Mouse (Mus musculus) kidney, embryonic 15.5 days (tissue): ENCODE measurements around the gene Exph5. TPM values are rescaled to one million over a fixed set of nuclear protein-coding genes. Genes with fewer than 3 reads are reported as not detected.

Experiments
- ATAC-seq: fragments of 200-750 bp; cut with Nextera tagmentation; replicated peaks from 2 replicates; pipeline ENCODE4 v1.8.0; 2017; ENCODE audit warnings: moderate TSS enrichment; ENCODE audit not compliant: low FRiP score
- H3K27ac ChIP-seq: fragments of 300-500 bp; sonication (generic); 2 replicates; pipeline ENCODE4 v1.5.1; 2015; ENCODE audit warnings: mild to moderate bottlenecking, inconsistent platforms
- H3K27me3 ChIP-seq: fragments of 300-500 bp; sonication (generic); 2 replicates; pipeline ENCODE4 v1.6.1; 2015; ENCODE audit warnings: inconsistent platforms
- H3K36me3 ChIP-seq: fragments of 300-500 bp; sonication (generic); 2 replicates; pipeline ENCODE4 v1.6.1; 2015; ENCODE audit warnings: inconsistent platforms
- H3K4me1 ChIP-seq: fragments of 300-500 bp; sonication (generic); 2 replicates; pipeline ENCODE4 v1.6.1; 2015; ENCODE audit warnings: inconsistent platforms
- H3K4me2 ChIP-seq: fragments of 300-500 bp; sonication (generic); 2 replicates; pipeline ENCODE4 v1.6.1; 2015; ENCODE audit warnings: moderate library complexity, mild to moderate bottlenecking, inconsistent platforms
- H3K4me3 ChIP-seq: fragments of 300-500 bp; sonication (generic); replicated peaks from 2 replicates; pipeline ENCODE4 v1.5.1; 2015; ENCODE audit warnings: mild to moderate bottlenecking, inconsistent platforms
- H3K9ac ChIP-seq: fragments of 300-500 bp; sonication (generic); 2 replicates; pipeline ENCODE4 v1.6.1; 2015; ENCODE audit warnings: mild to moderate bottlenecking, inconsistent platforms
- H3K9me3 ChIP-seq: fragments of 300-500 bp; sonication (generic); replicated peaks from 2 replicates; pipeline ENCODE4 v1.6.1; 2016; ENCODE audit warnings: inconsistent platforms
- WGBS: fragments of 180-500 bp; shearing (Covaris S2); methylation state at CpG from one replicate; pipeline ENCODE4 v1.1.7; 2015; ENCODE audit warnings: mixed read lengths; 5-methylcytosine and 5-hydroxymethylcytosine counted together
- polyA plus RNA-seq: library from polyadenylated mRNA; unstranded; fragments of >200 nt; fragmentation: Nextera tagmentation; extraction: Ambion mirVana; gene quantifications from 2 replicates; pipeline ENCODE4 v1.2.1, GENCODE M21; 2015

Exph5 gene
- polyA plus RNA-seq, 1 experiment from 2014 or later: 1.9 TPM

DNA sequence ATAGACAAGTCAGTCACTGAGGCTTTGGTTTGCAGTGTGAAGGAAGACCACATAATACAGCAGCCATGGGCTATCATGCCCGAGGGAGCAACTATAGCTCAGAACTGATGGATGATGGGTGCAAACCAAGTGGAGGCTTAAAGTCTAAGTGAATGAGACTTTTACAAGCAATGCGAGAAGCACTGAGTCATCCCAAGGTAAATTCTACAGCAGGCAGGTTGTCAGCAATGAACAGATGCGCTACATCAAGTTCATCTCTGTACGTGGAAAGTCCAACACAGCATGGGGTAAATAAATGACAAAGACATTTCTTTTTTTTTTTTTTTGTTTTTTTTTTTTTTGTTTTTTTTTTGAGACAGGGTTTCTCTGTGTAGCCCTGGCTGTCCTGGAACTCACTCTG is 28.8 kb upstream of the Exph5 start:
- peak overlapping the region; percentile 88 for H3K27ac ChIP-seq
- 58% methylated on average over 4 of the region's 4 CpGs for WGBS

DNA sequence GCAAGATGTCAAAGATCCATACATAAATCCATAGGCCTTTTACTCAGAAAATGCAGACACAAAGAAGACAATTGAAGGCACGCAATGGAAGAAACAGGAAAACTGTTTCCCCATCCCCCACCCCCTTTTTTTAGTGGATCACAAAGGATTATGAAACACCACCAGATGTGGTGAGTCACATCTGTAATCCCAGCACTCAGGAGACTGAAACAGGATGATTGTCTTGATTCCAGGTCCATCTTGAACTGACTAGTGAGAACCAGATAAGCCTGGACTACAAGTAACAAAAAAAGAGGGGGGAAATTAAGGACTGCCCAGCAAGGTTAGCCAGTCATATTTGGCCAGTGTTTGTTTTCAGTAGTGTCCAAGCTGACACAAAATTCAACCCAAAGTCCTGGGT is 25.1 kb upstream of the Exph5 start:
- Histone ChIP-seq H3K9ac (no peak overlapping the region), H3K4me3 (no peak overlapping the region), H3K9me3 (no peaks in the 10 kb centered on the region), H3K36me3 (no peaks in the 10 kb centered on the region), H3K27me3 (no peaks in the 10 kb centered on the region), H3K4me1 (peaks cover 10% of the 10 kb centered on the region), H3K4me2 (no peak overlapping the region), H3K27ac (no peak overlapping the region)
- WGBS: 85% methylated on average over 1 of the region's 1 CpGs
- ATAC-seq: no peak

More for the DNA sequence above, 28.8 kb upstream of the Exph5 start:
- Histone ChIP-seq H3K9ac (no peak overlapping the region), H3K4me3 (no peak overlapping the region), H3K27me3 (no peaks in the 10 kb centered on the region), H3K4me1 (peaks cover 22% of the 10 kb centered on the region), H3K36me3 (no peaks in the 10 kb centered on the region), H3K4me2 (no peak overlapping the region), H3K9me3 (no peaks in the 10 kb centered on the region)
- ATAC-seq: no peak

DNA sequence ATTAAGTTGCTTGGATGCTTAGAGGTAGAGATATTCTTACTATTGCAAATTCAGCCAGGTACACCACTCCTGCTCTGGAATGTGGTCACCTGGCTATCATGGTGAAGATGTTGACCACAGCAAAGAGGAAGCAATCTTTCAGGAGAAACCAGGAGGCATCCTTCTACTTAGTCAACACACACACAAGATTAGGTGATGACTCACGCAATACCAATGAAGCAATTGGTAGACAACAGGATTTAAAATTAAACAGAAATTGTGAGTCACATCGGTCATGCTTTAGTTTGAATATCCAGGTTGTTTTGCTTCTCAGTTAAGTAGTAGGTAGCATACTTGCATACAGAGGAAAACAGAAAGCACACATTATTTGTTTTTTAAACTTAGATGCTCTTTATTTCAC is 22.5 kb upstream of the Exph5 start:
- 96% methylated on average over 2 of the region's 2 CpGs for WGBS
- H3K27me3 ChIP-seq: no peaks in the 10 kb centered on the region
- H3K4me2 ChIP-seq: no peak overlapping the region
- no peak overlapping the region for H3K4me3 ChIP-seq
- H3K4me1 ChIP-seq: no peaks in the 10 kb centered on the region
- no peak for ATAC-seq
- H3K9me3 ChIP-seq: no peaks in the 10 kb centered on the region
- no peak overlapping the region for H3K27ac ChIP-seq
- no peak overlapping the region for H3K9ac ChIP-seq
- no peaks in the 10 kb centered on the region for H3K36me3 ChIP-seq

- Histone ChIP-seq H3K9ac (no peak overlapping the region), H3K4me3 (no peak overlapping the region), H3K9me3 (no peaks in the 10 kb centered on the region), H3K4me2 (no peak overlapping the region), H3K27me3 (no peaks in the 10 kb centered on the region), H3K36me3 (no peaks in the 10 kb centered on the region), H3K4me1 (no peaks in the 10 kb centered on the region), H3K27ac (no peak overlapping the region)
- WGBS: 85% methylated on average over 6 of the region's 6 CpGs
- ATAC-seq: no peak
Measured at GRCm38 (mm10) chr9:53286793-53287192, 14.7 kb upstream of the Exph5 start.

DNA sequence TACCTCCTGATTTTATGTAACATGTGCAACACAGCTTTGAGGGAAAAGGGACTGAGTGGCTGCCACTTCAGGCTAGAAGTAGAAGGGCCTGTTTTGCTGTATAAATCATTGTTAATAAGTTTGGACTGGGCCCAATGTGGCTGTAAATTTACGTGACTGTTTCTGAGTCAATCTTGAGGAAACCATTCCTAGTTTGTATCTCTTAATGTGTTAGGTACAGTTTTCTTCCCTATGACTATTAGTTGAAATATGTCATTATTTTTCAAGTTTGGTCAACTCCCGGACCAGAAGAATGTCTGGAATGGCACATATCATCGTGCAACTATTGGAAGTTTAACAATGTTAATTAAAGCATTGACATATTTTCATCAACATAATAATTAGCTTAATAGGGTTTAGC is 11.5 kb upstream of the Exph5 start:
- WGBS: 64% methylated on average over 3 of the region's 3 CpGs
- H3K27me3 ChIP-seq: no peaks in the 10 kb centered on the region
- H3K36me3 ChIP-seq: no peaks in the 10 kb centered on the region
- H3K9me3 ChIP-seq: no peaks in the 10 kb centered on the region
- no peaks in the 10 kb centered on the region for H3K4me1 ChIP-seq
- no peak for ATAC-seq
- no peak overlapping the region for H3K27ac ChIP-seq
- no peak overlapping the region for H3K4me3 ChIP-seq
- no peak overlapping the region for H3K9ac ChIP-seq
- no peak overlapping the region for H3K4me2 ChIP-seq

- H3K9me3 ChIP-seq: no peaks in the 10 kb centered on the region
- no peak overlapping the region for H3K9ac ChIP-seq
- H3K4me1 ChIP-seq: no peaks in the 10 kb centered on the region
- no peak overlapping the region for H3K27ac ChIP-seq
- no peaks in the 10 kb centered on the region for H3K27me3 ChIP-seq
- no peak for ATAC-seq
- no peak overlapping the region for H3K4me3 ChIP-seq
- no peak overlapping the region for H3K4me2 ChIP-seq
- no peaks in the 10 kb centered on the region for H3K36me3 ChIP-seq
Measured at GRCm38 (mm10) chr9:53292833-53293232, 8.6 kb upstream of the Exph5 start.

GRCm38 (mm10) chr9:53301801-53302311 is 386 bp downstream of the Exph5 start:
- H3K4me3 ChIP-seq: peak overlapping the region; percentile 48
- H3K27ac ChIP-seq: peak overlapping the region; percentile 62

DNA sequence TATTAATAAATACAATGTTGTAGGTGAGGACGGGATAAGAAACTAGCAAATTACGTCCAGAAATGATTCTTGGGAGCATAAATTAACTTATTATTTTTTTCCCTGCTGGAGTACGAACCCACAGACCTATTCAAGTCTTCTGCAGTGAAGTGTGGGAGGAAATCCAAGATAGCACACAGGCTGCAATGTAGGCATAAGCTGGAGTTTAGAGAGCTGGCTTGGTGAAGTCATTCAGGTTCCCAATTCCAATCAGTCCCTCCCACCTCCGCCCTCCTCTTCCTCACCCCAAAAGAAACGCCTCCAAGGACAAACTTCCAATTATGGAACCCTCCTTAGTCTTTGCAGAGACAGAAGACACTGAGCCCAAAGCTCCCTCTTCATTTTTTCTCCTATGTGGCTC is 945 bp downstream of the Exph5 start:
- WGBS: 56% methylated on average over 5 of the region's 5 CpGs
- peak overlapping the region; percentile 25; the same call in 1 of the 2 replicates for H3K9ac ChIP-seq
- H3K27me3 ChIP-seq: no peaks in the 10 kb centered on the region; the same call in 1 of the 2 replicates
- H3K9me3 ChIP-seq: no peaks in the 10 kb centered on the region
- H3K4me1 ChIP-seq: peaks cover 15% of the 10 kb centered on the region
- H3K36me3 ChIP-seq: no peaks in the 10 kb centered on the region
- peak overlapping the region; percentile 94 for H3K4me2 ChIP-seq
- no peak overlapping the region for H3K27ac ChIP-seq
- no peak for ATAC-seq
- H3K4me3 ChIP-seq: peak overlapping the region; percentile 48

More at GRCm38 (mm10) chr9:53301801-53302311, 386 bp downstream of the Exph5 start:
- H3K9me3 ChIP-seq: no peaks in the 10 kb centered on the region
- 2% methylated on average over 19 of the region's 19 CpGs for WGBS
- H3K36me3 ChIP-seq: no peaks in the 10 kb centered on the region
- H3K4me1 ChIP-seq: peaks cover 15% of the 10 kb centered on the region
- peak overlapping the region; percentile 25; the same call in 1 of the 2 replicates for H3K9ac ChIP-seq
- H3K27me3 ChIP-seq: no peaks in the 10 kb centered on the region
- peak overlapping the region; percentile 94 for H3K4me2 ChIP-seq
- ATAC-seq: peak; percentile 69

DNA sequence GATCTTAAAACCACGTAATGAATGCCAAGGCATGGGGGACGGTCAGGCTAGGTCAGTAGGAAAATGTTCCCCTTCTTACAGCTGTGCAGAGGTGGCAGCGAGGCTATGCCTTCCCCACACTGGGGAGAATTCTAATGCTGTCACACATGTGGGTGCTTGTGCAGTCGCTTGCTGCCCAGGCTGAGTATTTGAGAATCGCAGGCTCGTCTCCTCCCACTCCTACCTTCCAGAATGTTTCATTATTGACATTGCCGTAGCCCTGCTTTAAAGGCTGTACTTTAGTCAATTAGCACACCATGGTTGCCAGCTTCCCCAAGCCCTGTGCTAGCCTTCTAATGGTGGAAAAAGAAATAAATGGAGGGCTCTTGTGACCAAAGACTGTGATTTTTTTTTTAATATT is 6.4 kb downstream of the Exph5 start:
- Histone ChIP-seq H3K27ac (no peak overlapping the region), H3K9me3 (no peaks in the 10 kb centered on the region)
- ATAC-seq: no peak

DNA sequence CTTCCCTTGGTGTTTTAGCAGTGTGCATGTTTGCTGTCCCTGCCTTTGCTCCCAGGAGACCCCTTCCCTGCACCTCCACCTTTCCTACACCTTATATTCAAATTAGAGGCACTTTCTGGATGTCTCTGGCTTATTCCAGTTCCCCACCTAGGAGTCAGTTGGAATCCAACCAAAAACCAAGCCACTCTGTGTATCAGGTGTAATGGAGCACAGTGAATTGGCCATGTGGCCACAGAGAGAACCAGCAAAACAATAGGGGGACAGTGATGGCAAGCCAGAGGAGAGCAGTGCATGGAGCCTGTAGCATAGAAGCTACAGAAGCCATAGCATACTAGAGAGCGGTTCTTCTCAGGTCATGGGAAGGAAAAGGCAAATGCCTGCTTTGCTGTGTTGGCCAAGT is 11.5 kb downstream of the Exph5 start:
- H3K9ac ChIP-seq: no peak overlapping the region
- H3K27me3 ChIP-seq: 0 out of 2 replicates have a peak, but pooled peaks cover 2% of the 10 kb centered on the region
- H3K36me3 ChIP-seq: no peaks in the 10 kb centered on the region
- no peaks in the 10 kb centered on the region for H3K4me1 ChIP-seq
- WGBS: 92% methylated on average over 1 of the region's 1 CpGs
- no peak for ATAC-seq
- no peak overlapping the region for H3K4me2 ChIP-seq
- no peaks in the 10 kb centered on the region for H3K9me3 ChIP-seq
- no peak overlapping the region for H3K27ac ChIP-seq
- H3K4me3 ChIP-seq: no peak overlapping the region

More for the DNA sequence above, 6.4 kb downstream of the Exph5 start:
- Histone ChIP-seq H3K9ac (no peak overlapping the region), H3K4me3 (no peak overlapping the region), H3K4me2 (no peak overlapping the region), H3K36me3 (no peaks in the 10 kb centered on the region), H3K4me1 (no peaks in the 10 kb centered on the region), H3K27me3 (no peaks in the 10 kb centered on the region; the same call in 1 of the 2 replicates)
- 78% methylated on average over 7 of the region's 7 CpGs for WGBS

DNA sequence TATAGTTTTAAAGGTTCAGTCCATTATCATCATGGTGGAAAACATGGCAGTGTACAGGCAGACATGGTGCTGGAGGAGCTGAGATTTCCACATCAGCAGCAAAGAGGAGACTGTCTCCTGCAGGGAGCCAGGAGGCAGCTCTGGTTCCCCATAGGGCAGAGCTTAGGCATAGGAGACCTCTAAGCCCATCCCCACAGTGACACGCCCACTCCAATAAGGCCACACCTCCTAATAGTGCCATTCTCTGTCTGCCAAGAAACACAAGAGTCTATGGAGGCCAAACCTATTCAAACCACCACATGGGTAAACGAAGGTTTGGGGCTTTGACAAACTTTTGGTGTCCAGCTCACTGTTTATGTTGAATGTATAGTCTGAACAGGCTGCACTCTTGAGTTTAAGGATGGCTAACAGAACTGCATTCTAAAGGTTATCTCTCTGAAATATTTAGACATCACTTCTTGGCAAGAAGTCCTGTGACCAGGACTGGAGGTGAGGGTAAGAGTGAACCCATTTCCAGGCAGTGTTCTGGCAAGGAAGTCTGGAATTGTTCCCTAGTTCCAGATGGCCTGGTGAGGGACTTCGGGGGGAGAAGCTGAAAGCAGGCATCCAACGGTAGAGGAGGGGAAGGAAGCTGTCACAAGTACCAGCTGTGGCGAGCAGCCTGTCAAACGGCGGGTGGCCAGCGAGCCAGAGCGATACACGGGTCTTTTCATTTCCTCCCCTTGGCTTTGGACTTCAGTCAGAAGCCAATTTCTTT is 19.6 kb downstream of the Exph5 start:
- H3K27me3 ChIP-seq: no peaks in the 10 kb centered on the region
- no peaks in the 10 kb centered on the region for H3K9me3 ChIP-seq
- H3K9ac ChIP-seq: no peak overlapping the region
- peaks cover 13% of the 10 kb centered on the region for H3K4me1 ChIP-seq
- no peak overlapping the region for H3K27ac ChIP-seq
- no peak for ATAC-seq
- H3K36me3 ChIP-seq: no peaks in the 10 kb centered on the region
- no peak overlapping the region for H3K4me2 ChIP-seq
- WGBS: 51% methylated on average over 10 of the region's 10 CpGs
- no peak overlapping the region for H3K4me3 ChIP-seq

DNA sequence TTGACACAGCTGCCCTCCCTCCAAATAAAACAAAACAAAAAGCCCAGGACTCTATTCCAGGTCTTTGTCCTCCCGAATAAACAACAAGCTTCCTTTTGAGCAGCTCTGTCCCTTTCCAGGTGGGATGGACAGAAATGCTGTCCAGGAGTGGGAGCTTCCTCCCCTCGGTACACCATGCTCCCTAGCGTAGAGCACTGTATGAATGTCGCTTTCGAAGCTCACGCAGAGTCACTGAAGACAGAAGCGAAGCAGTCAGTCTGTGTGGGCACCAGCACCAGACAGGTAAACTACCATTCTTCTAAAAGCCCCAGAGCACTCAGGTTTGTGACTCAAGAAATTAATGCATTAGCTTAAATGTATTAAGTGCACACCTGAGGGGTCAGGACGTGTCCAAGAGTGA is 20.2 kb downstream of the Exph5 start:
- Histone ChIP-seq H3K4me3 (no peak overlapping the region), H3K36me3 (no peaks in the 10 kb centered on the region), H3K4me2 (no peak overlapping the region), H3K27me3 (no peaks in the 10 kb centered on the region), H3K9me3 (no peaks in the 10 kb centered on the region), H3K4me1 (peaks cover 13% of the 10 kb centered on the region), H3K27ac (no peak overlapping the region), H3K9ac (no peak overlapping the region)
- 81% methylated on average over 8 of the region's 8 CpGs for WGBS
- ATAC-seq: no peak
